Mouse (Mus musculus) limb, embryonic 11.5 days (tissue): Measurements from ENCODE around the gene Abo. TPM values are rescaled to one million over a fixed set of nuclear protein-coding genes. Genes with fewer than 3 reads are reported as not detected.

Experiments used
- ATAC-seq: fragments of 200-750 bp; cut with Nextera tagmentation; 2 replicates; pipeline ENCODE4 v1.8.0; 2017; ENCODE audit warnings: low read depth; ENCODE audit not compliant: insufficient number of reproducible peaks, low FRiP score, low TSS enrichment
- DNase-seq: peaks from one replicate; pipeline ENCODE4 v3.0.0-alpha.2; 2015; ENCODE audit warnings: low spot score
- H3K27ac ChIP-seq: fragments of 300-500 bp; sonication (generic); replicated peaks from 2 replicates; pipeline ENCODE4 v1.5.1; 2014; ENCODE audit warnings: low read depth, mild to moderate bottlenecking, low read length
- H3K27me3 ChIP-seq: fragments of 300-500 bp; sonication (generic); 2 replicates; pipeline ENCODE4 v1.6.1; 2014; ENCODE audit warnings: mild to moderate bottlenecking, low read length, mixed read lengths; ENCODE audit not compliant: control insufficient read depth, insufficient read depth
- H3K36me3 ChIP-seq: fragments of 300-500 bp; sonication (generic); 2 replicates; pipeline ENCODE4 v1.6.1; 2014; ENCODE audit warnings: mild to moderate bottlenecking, low read length, moderate library complexity, mixed read lengths; ENCODE audit not compliant: control insufficient read depth, insufficient read depth
- H3K4me1 ChIP-seq: fragments of 300-500 bp; sonication (generic); 2 replicates; pipeline ENCODE4 v1.6.1; 2014; ENCODE audit warnings: low read length, mixed read lengths; ENCODE audit not compliant: control insufficient read depth, insufficient read depth
- H3K4me2 ChIP-seq: fragments of 300-500 bp; sonication (generic); 2 replicates; pipeline ENCODE4 v1.6.1; 2014; ENCODE audit warnings: low read depth, mild to moderate bottlenecking, moderate library complexity; ENCODE audit not compliant: severe bottlenecking
- H3K4me3 ChIP-seq: fragments of 300-500 bp; sonication (generic); 2 replicates; pipeline ENCODE4 v1.5.1; 2014; ENCODE audit warnings: low read depth, low read length
- H3K9ac ChIP-seq: fragments of 300-500 bp; sonication (generic); 2 replicates; pipeline ENCODE4 v1.6.1; 2014; ENCODE audit warnings: mild to moderate bottlenecking, low read length
- H3K9me3 ChIP-seq: fragments of 300-500 bp; sonication (generic); 2 replicates; pipeline ENCODE4 v1.6.1; 2016; ENCODE audit warnings: low read length; ENCODE audit not compliant: control insufficient read depth
- WGBS: fragments of 180-500 bp; shearing (Covaris S2); extraction: QIAGEN DNeasy Blood & Tissue Kit; methylation state at CpG from one replicate; pipeline ENCODE4 v1.1.7; 2014; 5-methylcytosine and 5-hydroxymethylcytosine counted together
- polyA plus RNA-seq: library from polyadenylated mRNA; unstranded; fragments of >200 nt; fragmentation: Nextera tagmentation; extraction: Ambion mirVana; gene quantifications from 2 replicates; pipeline ENCODE4 v1.2.1, GENCODE M21; 2014

Abo gene
- polyA plus RNA-seq, result not detected in 2 replicates

DNA sequence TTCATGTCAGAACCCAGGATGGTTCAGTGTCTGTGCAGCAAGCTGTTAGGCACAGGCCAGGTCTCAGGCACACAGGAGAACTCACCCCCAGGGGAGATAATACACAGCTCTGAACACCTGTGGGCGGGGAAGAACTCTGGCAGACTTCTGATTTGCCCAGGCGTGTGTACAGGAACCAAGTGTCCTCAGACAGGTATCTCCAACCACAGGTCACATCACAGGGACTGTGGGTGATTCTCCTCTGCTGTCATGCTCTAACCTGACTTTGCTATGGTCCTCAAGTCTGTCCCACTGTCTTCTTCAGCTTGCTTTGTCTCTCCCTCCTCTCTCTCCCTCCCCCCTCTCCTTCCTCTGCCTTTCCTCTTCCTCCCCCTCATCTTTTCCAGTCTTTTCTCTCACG lies at the start of gene Abo:
Gene Abo, minus strand, starts transcription at position 101 of the 400 bp plus-strand sequence.
- no peak for ATAC-seq
- no peak for DNase-seq
- Histone ChIP-seq H3K36me3 (no peaks in the 10 kb centered on the region), H3K27me3 (no peaks in the 10 kb centered on the region), H3K4me1 (no peaks in the 10 kb centered on the region), H3K9me3 (no peaks in the 10 kb centered on the region), H3K27ac (no peak within 1 kb of the TSS), H3K4me2 (no peak within 1 kb of the TSS), H3K9ac (no peak within 1 kb of the TSS), H3K4me3 (no peak within 1 kb of the TSS)
- 62% methylated on average over 3 of the region's 3 CpGs for WGBS

DNA sequence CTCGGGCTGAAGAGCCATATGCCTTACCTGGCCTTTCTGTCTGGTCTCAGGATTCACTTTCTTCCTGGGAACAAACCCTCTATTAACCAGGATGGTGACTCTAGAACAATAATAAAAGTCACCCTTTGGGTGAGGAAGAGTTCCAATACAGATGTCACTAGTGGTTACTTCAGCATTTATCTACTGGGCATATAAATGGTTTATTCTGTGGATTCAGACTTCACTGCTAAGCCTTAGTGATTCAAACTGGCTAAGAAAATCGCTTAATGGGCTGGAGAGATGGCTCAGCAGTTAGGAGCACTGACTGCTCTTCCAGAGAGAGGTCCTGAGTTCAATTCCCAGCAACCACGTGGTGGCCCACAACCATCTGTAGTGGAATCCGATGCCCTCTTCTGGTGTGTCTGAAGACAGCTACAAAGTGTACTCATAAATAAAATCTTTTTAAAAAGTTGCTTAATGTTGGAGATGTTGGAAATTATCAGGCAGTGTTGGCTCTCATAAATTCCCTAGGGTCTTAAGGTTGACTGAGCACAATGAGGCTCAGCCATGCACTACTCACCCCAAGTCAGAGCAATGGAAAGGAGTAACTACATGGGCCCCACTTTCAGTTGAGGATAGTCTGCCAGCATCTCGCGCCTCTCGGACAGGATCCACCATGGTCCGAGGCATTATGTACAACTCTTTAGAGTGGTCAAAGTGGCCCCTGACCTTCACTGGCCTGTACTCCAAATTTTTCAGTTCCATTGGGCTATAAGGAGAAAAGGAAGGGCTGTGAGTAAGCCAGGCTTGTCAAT lies 49.6 kb upstream of the Abo start:
- Histone ChIP-seq H3K4me2 (no peak overlapping the region), H3K4me1 (peaks cover 22% of the 10 kb centered on the region), H3K27ac (no peak overlapping the region), H3K27me3 (no peaks in the 10 kb centered on the region), H3K9me3 (no peaks in the 10 kb centered on the region), H3K4me3 (no peak overlapping the region), H3K36me3 (peaks cover 26% of the 10 kb centered on the region), H3K9ac (no peak overlapping the region)
- WGBS, result 68% methylated on average over 8 of the region's 8 CpGs
- ATAC-seq, result no peak
- no peak for DNase-seq

DNA sequence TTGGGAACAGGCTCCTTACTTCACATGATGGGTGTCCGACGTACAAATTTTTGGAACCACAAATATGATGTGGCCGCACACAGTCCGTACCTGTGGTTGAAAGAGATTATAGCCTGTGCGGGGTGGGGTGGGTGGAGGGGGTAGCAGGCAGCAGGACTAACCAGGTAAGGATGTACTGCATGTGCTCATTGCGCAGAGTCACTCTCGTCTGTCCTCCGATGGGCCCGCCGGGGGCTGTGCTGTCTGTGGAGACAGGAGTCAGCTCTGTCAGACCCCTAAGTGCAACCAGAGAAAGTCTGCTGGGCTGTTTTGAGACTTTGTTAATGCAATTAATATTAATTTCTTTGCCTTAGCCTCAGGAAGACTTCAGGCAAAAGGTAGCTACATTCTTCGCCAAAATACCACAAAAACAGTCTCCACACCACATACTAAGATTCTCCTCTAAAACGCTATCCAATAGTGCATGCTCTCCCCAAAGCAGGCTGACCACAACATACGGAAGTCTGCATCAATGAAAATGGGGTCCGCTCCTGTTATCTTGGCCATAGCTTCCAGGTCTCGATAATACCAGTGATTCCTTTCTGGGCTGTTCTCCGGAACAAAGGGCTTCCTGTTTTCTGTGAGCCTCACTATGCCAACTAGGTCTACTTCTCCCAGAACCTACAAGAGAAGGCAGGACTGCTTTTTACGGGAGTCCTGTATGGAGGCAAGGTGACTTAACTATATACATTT lies 48.8 kb upstream of the Abo start:
- H3K27me3 ChIP-seq, result no peaks in the 10 kb centered on the region
- DNase-seq (no peak), ATAC-seq (no peak)
- H3K9me3 ChIP-seq, result no peaks in the 10 kb centered on the region
- H3K36me3 ChIP-seq, result peaks cover 19% of the 10 kb centered on the region
- no peak overlapping the region for H3K4me3 ChIP-seq
- WGBS, result 85% methylated on average over 17 of the region's 17 CpGs
- no peak overlapping the region for H3K27ac ChIP-seq
- no peak overlapping the region for H3K4me2 ChIP-seq
- no peak overlapping the region for H3K9ac ChIP-seq
- peaks cover 30% of the 10 kb centered on the region for H3K4me1 ChIP-seq

DNA sequence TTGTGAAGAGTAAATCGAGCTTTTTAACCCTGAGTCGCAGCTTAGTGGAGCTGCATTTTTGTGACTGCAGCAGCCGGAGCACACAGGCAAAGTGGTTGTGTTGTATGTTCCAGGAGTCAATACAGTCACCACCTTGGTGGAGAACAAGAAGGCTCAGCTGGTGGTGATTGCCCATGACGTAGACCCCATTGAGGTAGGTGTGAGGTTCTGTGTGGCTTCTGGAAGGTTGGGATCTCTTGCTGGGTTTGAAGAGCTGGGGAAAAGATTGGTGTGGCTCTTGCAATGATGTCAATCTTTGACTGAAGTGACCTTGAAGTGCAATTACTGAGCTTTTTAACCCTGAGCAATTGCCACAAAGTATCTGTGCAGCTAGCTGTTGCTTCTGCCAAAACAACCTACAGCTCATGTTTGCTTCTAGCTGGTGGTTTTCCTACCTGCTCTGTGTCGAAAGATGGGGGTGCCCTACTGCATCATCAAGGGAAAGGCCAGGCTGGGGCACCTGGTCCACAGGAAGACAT lies 47.5 kb upstream of the Abo start:
- no peak overlapping the region for H3K27ac ChIP-seq

DNA sequence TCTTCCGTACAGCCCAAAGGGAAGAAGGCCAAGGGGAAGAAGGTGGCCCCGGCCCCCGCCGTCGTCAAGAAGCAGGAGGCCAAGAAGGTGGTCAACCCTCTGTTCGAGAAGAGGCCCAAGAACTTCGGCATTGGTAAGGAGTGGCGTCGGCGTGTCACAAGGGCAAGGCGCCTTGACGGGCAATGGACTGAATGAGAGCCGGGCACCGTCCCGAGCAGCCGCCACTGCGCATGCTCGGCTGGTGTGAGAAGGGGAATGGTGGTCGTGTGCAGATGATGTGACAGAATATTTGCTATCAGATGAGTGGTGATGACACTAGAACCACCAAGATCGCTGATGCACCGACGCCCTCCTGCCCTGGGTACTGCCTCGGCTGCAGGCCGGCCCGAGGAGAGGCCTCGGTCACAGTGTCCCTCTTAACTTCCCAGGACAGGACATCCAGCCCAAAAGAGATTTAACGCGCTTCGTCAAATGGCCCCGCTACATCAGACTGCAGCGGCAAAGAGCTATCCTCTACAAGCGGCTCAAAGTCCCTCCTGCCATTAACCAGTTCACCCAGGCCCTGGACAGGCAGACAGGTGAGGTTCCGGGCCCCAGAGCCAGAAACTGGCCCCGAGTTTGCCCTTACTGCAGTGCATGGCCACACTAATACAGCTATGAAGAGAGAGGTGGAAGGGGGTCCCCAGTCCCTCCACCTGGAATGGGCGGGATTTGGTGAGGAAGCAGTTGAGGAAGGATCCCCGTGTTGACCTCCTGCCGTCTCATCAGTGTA lies 46.4 kb upstream of the Abo start:
- no peaks in the 10 kb centered on the region for H3K27me3 ChIP-seq
- H3K27ac ChIP-seq, result peak overlapping the region; percentile 86
- H3K4me3 ChIP-seq, result peak overlapping the region; percentile 90
- H3K9ac ChIP-seq, result peak overlapping the region; percentile 98
- H3K36me3 ChIP-seq, result peaks cover 27% of the 10 kb centered on the region
- H3K9me3 ChIP-seq, result no peaks in the 10 kb centered on the region
- H3K4me2 ChIP-seq, result peak overlapping the region; percentile 93
- peaks cover 21% of the 10 kb centered on the region for H3K4me1 ChIP-seq
- peak; percentile 7; the same call in 1 of the 2 replicates for ATAC-seq
- WGBS, result 1% methylated on average over 37 of the region's 37 CpGs
- peak; percentile 74 for DNase-seq

More for the DNA sequence above, 47.5 kb upstream of the Abo start:
- 73% methylated on average over 5 of the region's 5 CpGs for WGBS
- Histone ChIP-seq H3K27me3 (no peaks in the 10 kb centered on the region), H3K9ac (peak overlapping the region; percentile 98), H3K36me3 (peaks cover 19% of the 10 kb centered on the region), H3K4me2 (peak overlapping the region; percentile 93), H3K4me1 (peaks cover 28% of the 10 kb centered on the region), H3K9me3 (no peaks in the 10 kb centered on the region), H3K4me3 (peak overlapping the region; percentile 90)
- no peak for ATAC-seq
- no peak for DNase-seq

DNA sequence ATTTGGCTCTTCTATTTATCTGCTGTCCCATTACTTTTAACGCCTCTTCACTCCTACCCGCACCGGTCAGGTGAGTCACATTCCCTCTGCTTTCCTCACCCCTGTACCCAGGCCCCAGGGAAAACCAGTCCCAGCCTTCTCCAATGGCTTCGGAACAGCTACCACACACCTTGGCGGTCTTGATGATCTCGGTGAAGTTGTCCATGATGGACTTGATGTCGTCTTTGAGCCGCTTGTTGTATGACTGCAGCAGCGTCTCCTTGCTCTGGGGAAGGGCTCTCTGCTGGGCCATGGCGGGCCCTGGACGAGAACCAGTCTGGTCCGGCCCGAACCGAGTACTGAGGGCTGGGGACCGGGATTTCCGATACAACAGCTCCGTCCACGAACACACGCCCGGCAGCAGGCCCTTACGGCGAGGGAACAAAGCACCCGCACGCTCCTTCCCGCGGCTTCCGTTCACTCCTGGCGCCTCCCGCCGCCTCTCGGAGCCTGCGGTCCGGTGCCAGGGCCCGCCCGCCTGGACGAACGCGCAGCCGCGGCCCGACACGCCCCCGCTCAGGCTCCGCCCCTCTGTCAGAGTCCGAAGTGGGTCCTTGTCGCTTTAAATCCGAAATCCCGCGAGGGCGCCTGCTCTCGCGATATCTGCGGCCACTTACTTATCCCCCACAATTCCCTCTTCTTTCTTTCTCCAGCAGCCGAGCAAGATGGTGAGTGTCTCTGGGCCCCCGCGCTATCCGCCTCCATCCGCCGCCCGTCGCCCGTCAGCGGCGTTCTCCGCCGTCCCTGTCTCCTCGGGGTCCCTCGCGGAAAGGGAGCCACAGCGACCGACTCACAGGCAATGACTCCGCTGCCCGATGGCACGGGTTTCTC lies 45.6 kb upstream of the Abo start, which contains the start of the genes Med22 and Rpl7a:
Gene Med22, minus strand, starts transcription at position 554 of the 870 bp plus-strand sequence.
Gene Rpl7a, plus strand, starts transcription at position 641 of the 870 bp plus-strand sequence.
- ATAC-seq (peak; percentile 89), DNase-seq (peak; percentile 100)
- Histone ChIP-seq H3K27ac (peak within 1 kb of the TSS; percentile 86), H3K4me3 (peak within 1 kb of the TSS; percentile 90), H3K4me2 (peak within 1 kb of the TSS; percentile 93), H3K27me3 (no peaks in the 10 kb centered on the region), H3K9me3 (no peaks in the 10 kb centered on the region), H3K4me1 (peaks cover 19% of the 10 kb centered on the region), H3K36me3 (peaks cover 31% of the 10 kb centered on the region), H3K9ac (peak within 1 kb of the TSS; percentile 98)
- 1% methylated on average over 74 of the region's 74 CpGs for WGBS

DNA sequence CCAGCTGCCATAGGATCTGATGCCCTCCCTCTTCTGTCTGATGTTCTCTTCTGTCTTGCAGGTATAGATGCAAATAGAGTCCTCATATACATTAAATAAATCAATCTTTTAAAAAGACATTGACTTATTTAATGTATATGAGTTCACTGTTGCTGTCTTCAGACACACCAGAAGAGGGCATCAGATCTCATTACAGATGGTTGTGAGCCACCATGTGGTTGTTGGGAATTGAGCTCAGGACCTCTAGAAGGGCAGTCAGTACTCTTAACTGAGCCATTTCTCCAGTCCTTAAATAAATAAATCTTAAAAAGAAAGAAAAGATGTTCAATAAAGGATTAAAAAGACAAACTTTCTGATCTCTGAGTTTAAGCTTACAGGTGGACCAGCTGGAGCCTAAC lies 44.6 kb upstream of the Abo start:
- Histone ChIP-seq H3K36me3 (peaks cover 32% of the 10 kb centered on the region), H3K27me3 (no peaks in the 10 kb centered on the region), H3K4me1 (peaks cover 15% of the 10 kb centered on the region), H3K4me3 (peak overlapping the region; percentile 90), H3K4me2 (peak overlapping the region; percentile 60), H3K27ac (no peak overlapping the region), H3K9me3 (no peaks in the 10 kb centered on the region), H3K9ac (peak overlapping the region; percentile 81)
- DNase-seq (no peak), ATAC-seq (no peak)
